Mouse (Mus musculus): ENCODE measurements around the gene Tle6. TPM values are rescaled to one million over a fixed set of nuclear protein-coding genes. Genes with fewer than 3 reads are reported as not detected.

Tle6 gene
- total and polyA plus RNA-seq, 3 experiments: 16.9 to 31.9 TPM; not detected in 1

DNA sequence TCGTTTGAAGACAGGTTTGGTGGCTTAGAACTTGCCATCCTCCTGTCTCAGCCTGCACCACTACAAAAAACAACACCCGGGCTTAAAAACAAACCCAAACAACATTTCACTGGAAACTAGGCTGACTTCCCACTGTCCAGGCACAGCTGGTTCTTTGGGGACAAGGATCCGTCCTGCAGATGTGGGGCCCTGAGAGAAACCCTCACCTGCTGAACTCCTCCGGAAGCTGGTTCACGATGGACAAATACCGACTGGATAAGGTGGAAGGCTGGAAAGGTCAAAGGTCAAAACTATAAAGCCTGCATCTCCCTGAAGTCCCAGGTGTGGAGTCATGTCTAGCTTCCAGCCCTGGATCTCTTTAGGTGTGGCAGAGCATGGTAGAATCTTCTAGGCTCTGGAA is 2.0 kb downstream of the Tle6 start:
- H3K27ac ChIP-seq (ENCODE audit: control insufficient read depth, low read depth, low read length): no peak overlapping the region

DNA sequence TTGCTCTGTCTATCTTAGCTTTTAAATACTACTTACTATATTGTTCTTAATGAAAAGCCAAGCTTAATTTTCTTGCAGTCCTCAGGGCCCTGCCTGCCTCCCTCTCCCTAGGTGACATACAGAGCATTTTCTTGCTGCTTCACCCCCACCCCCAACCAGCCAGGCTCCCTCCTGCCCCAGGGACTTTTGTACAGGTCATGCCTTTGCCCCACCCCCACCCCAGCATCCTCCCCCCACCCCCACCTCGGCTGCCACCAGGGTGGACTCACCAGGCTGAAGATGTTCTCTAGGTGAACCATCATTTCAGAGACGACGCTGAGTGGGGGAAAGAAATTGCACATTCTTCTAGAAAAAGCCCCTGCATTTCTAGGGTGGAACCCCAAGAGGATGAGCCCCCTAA is 2.5 kb downstream of the Tle6 start:
- TF ChIP-seq MYB (IDR thresholded peaks at IDR 0.05; ENCODE audit: low read depth, low read length) (no peak), SIN3A (IDR thresholded peaks at IDR 0.05; ENCODE audit: low read length) (no peak), USF2 (IDR thresholded peaks at IDR 0.05; ENCODE audit: borderline replicate concordance in 1 of 2, insufficient read depth in 1 of 2, low read depth in 1 of 2, low read length in 2 of 2) (no peak), UBTF (IDR thresholded peaks at IDR 0.05; ENCODE audit: borderline replicate concordance, insufficient read depth, low read depth, low read length) (no peak), MAZ (IDR thresholded peaks at IDR 0.05; ENCODE audit: low read depth, low read length) (no peak), BHLHE40 (IDR thresholded peaks at IDR 0.05; ENCODE audit: borderline replicate concordance, low read depth, low read length) (no peak)
- Histone ChIP-seq H3K4me3 (ENCODE audit: control insufficient read depth in 1 of 2, insufficient read depth in 1 of 2, low read depth in 2 of 2, low read length in 2 of 2) (no peak overlapping the region), H3K79me2 (ENCODE audit: control insufficient read depth, insufficient read depth, low read length, poor library complexity) (no peaks in the 10 kb centered on the region; the same call in 1 of the 2 replicates), H3K9me3 (replicated peaks; ENCODE audit: insufficient read depth, low read length) (no peaks in the 10 kb centered on the region), H3K36me3 (ENCODE audit: control insufficient read depth in 1 of 2, insufficient read depth in 2 of 2, low read length in 2 of 2) (peaks cover 0 to 8% of the 10 kb centered on the region in 2 experiments; a peak in 2 of 4 replicates), H3K27me3 (ENCODE audit: control insufficient read depth in 1 of 2, insufficient read depth in 2 of 2, low read length in 2 of 2) (no peaks in the 10 kb centered on the region), H3K9ac (ENCODE audit: control insufficient read depth, low read depth, low read length, poor library complexity, severe bottlenecking) (no peak overlapping the region), H3K4me1 (ENCODE audit: control insufficient read depth in 1 of 2, insufficient read depth in 2 of 2, low read length in 2 of 2) (peaks cover 5 to 15% of the 10 kb centered on the region in 2 experiments), H3K27ac (ENCODE audit: control insufficient read depth, low read depth, low read length) (no peak overlapping the region)
- DNase-seq (ENCODE audit: low read depth, low spot score): no peak

More for the DNA sequence above, 2.0 kb downstream of the Tle6 start:
- H3K36me3 ChIP-seq (ENCODE audit: control insufficient read depth in 1 of 2, insufficient read depth in 2 of 2, low read length in 2 of 2): peaks cover 0 to 8% of the 10 kb centered on the region in 2 experiments; a peak in 2 of 4 replicates
- no peaks in the 10 kb centered on the region for H3K27me3 ChIP-seq (ENCODE audit: control insufficient read depth in 1 of 2, insufficient read depth in 2 of 2, low read length in 2 of 2)
- no peak overlapping the region for H3K4me3 ChIP-seq (ENCODE audit: control insufficient read depth in 1 of 2, insufficient read depth in 1 of 2, low read depth in 2 of 2, low read length in 2 of 2)
- no peak for TF ChIP-seq UBTF (IDR thresholded peaks at IDR 0.05; ENCODE audit: borderline replicate concordance, insufficient read depth, low read depth, low read length)
- no peak for TF ChIP-seq GABPA (IDR thresholded peaks at IDR 0.05; ENCODE audit: low read depth, low read length)
- no peak for TF ChIP-seq NRF1 (IDR thresholded peaks at IDR 0.05; ENCODE audit: insufficient read depth, low read depth, low read length, poor library complexity, severe bottlenecking)
- TF ChIP-seq RCOR1 (IDR thresholded peaks at IDR 0.05; ENCODE audit: low read depth, low read length): no peak
- TF ChIP-seq JUND (IDR thresholded peaks at IDR 0.05; ENCODE audit: low read depth, low read length): no peak
- TF ChIP-seq KAT2A (conservative IDR thresholded peaks at IDR 0.05; ENCODE audit: low read depth, low read length): no peak
- no peak for TF ChIP-seq TBP (IDR thresholded peaks at IDR 0.05; ENCODE audit: low read depth, low read length)
- TF ChIP-seq CTCF (IDR thresholded peaks at IDR 0.05 in 2 of 3, conservative IDR thresholded peaks at IDR 0.05 in 1 of 3; ENCODE audit: control insufficient read depth in 1 of 3, insufficient read depth in 1 of 3, low read depth in 2 of 3, low read length in 3 of 3, poor library complexity in 1 of 3, severe bottlenecking in 1 of 3): no peak
- no peak for TF ChIP-seq MYC (IDR thresholded peaks at IDR 0.05; ENCODE audit: low read depth, low read length)
- TF ChIP-seq MYB (IDR thresholded peaks at IDR 0.05; ENCODE audit: low read depth, low read length): no peak
- no peak for TF ChIP-seq NELFE (IDR thresholded peaks at IDR 0.05; ENCODE audit: low read depth, low read length)
- TF ChIP-seq MAFK (IDR thresholded peaks at IDR 0.05; ENCODE audit: borderline replicate concordance, low read depth, low read length): no peak
- TF ChIP-seq MAX (IDR thresholded peaks at IDR 0.05; ENCODE audit: low read length): no peak
- no peak for TF ChIP-seq ZKSCAN1 (IDR thresholded peaks at IDR 0.05; ENCODE audit: low read depth, low read length)
- no peak for TF ChIP-seq USF1 (IDR thresholded peaks at IDR 0.05; ENCODE audit: low read depth, low read length)
- no peak for TF ChIP-seq MEF2A (IDR thresholded peaks at IDR 0.05; ENCODE audit: extremely low read depth, insufficient replicate concordance, low read depth, low read length, poor library complexity, severe bottlenecking)
- TF ChIP-seq SMC3 (IDR thresholded peaks at IDR 0.05; ENCODE audit: low read depth, low read length): no peak
- no peak for TF ChIP-seq BHLHE40 (IDR thresholded peaks at IDR 0.05; ENCODE audit: borderline replicate concordance, low read depth, low read length)
- TF ChIP-seq POLR2A (IDR thresholded peaks at IDR 0.05; ENCODE audit: control insufficient read depth in 1 of 2, insufficient read depth in 1 of 2, low read depth in 1 of 2, low read length in 2 of 2, poor library complexity in 1 of 2): no peak
- no peak overlapping the region for H3K9ac ChIP-seq (ENCODE audit: control insufficient read depth, low read depth, low read length, poor library complexity, severe bottlenecking)
- H3K4me1 ChIP-seq (ENCODE audit: control insufficient read depth in 1 of 2, insufficient read depth in 2 of 2, low read length in 2 of 2): peaks cover 5 to 15% of the 10 kb centered on the region in 2 experiments
- DNase-seq (ENCODE audit: low read depth, low spot score): no peak
- no peaks in the 10 kb centered on the region; the same call in 1 of the 2 replicates for H3K79me2 ChIP-seq (ENCODE audit: control insufficient read depth, insufficient read depth, low read length, poor library complexity)
- no peaks in the 10 kb centered on the region for H3K9me3 ChIP-seq (replicated peaks; ENCODE audit: insufficient read depth, low read length)
